Mouse (Mus musculus): ENCODE data around the gene Hsdl2. TPM values are rescaled to one million over a fixed set of nuclear protein-coding genes. Genes with fewer than 3 reads are reported as not detected.

Gene Hsdl2
- 21.0 and 27.8 TPM in 2 replicates for polyA plus RNA-seq (2012; rRNA removed)

- peak within 1 kb of the TSS; percentile 79 for H3K4me3 ChIP-seq (ENCODE audit: insufficient read depth, low read depth, low read length)
- H3K27me3 ChIP-seq (replicated peaks; ENCODE audit: control insufficient read depth, insufficient read depth, low read length), result no peaks in the 10 kb centered on the region
- H3K36me3 ChIP-seq (ENCODE audit: control insufficient read depth, insufficient read depth, low read length), result no peaks in the 10 kb centered on the region
- TF ChIP-seq POLR2A (IDR thresholded peaks at IDR 0.05; ENCODE audit: low read depth, low read length) (peak; percentile 64), CTCF (conservative IDR thresholded peaks at IDR 0.05; ENCODE audit: insufficient read depth, insufficient read length, low read depth, low read length) (no peak)
- under 1% methylated on average over 61 of the region's 61 CpGs for WGBS
- H3K4me1 ChIP-seq (ENCODE audit: control insufficient read depth, insufficient read depth, low read length), result peaks cover 14% of the 10 kb centered on the region; the same call in 1 of the 2 replicates
- peak within 1 kb of the TSS; percentile 84 for H3K27ac ChIP-seq (ENCODE audit: insufficient read depth, low read depth, low read length)
- peak; percentile 100 for DNase-seq
Measured at GRCm38 (mm10) chr4:59581314-59582185, at the start of gene Hsdl2. Gene Hsdl2, plus strand, starts transcription at chr4:59581563.

- H3K4me1 ChIP-seq (ENCODE audit: control insufficient read depth, insufficient read depth, low read length), result peaks cover 8% of the 10 kb centered on the region; the same call in 1 of the 2 replicates
- H3K36me3 ChIP-seq (ENCODE audit: control insufficient read depth, insufficient read depth, low read length), result no peaks in the 10 kb centered on the region
- no peak overlapping the region for H3K27ac ChIP-seq (ENCODE audit: insufficient read depth, low read depth, low read length)
- no peaks in the 10 kb centered on the region for H3K27me3 ChIP-seq (replicated peaks; ENCODE audit: control insufficient read depth, insufficient read depth, low read length)
- TF ChIP-seq CTCF (conservative IDR thresholded peaks at IDR 0.05; ENCODE audit: insufficient read depth, insufficient read length, low read depth, low read length) (no peak), POLR2A (IDR thresholded peaks at IDR 0.05; ENCODE audit: low read depth, low read length) (no peak)
- no peak overlapping the region for H3K4me3 ChIP-seq (ENCODE audit: insufficient read depth, low read depth, low read length)
- WGBS, result 69% methylated on average over 2 of the region's 2 CpGs
- no peak for DNase-seq
Measured at GRCm38 (mm10) chr4:59533268-59533667, 48.1 kb upstream of the Hsdl2 start.

- Histone ChIP-seq H3K4me1 (ENCODE audit: control insufficient read depth, insufficient read depth, low read length) (peaks cover 6% of the 10 kb centered on the region; the same call in 1 of the 2 replicates), H3K27ac (ENCODE audit: insufficient read depth, low read depth, low read length) (no peak overlapping the region), H3K36me3 (ENCODE audit: control insufficient read depth, insufficient read depth, low read length) (no peaks in the 10 kb centered on the region), H3K4me3 (ENCODE audit: insufficient read depth, low read depth, low read length) (no peak overlapping the region), H3K27me3 (replicated peaks; ENCODE audit: control insufficient read depth, insufficient read depth, low read length) (no peaks in the 10 kb centered on the region; the same call in 1 of the 2 replicates)
- DNase-seq, result no peak
- no peak for TF ChIP-seq CTCF (conservative IDR thresholded peaks at IDR 0.05; ENCODE audit: insufficient read depth, insufficient read length, low read depth, low read length)
- no peak for TF ChIP-seq POLR2A (IDR thresholded peaks at IDR 0.05; ENCODE audit: low read depth, low read length)
Measured at GRCm38 (mm10) chr4:59535624-59536023, 45.7 kb upstream of the Hsdl2 start.

DNA sequence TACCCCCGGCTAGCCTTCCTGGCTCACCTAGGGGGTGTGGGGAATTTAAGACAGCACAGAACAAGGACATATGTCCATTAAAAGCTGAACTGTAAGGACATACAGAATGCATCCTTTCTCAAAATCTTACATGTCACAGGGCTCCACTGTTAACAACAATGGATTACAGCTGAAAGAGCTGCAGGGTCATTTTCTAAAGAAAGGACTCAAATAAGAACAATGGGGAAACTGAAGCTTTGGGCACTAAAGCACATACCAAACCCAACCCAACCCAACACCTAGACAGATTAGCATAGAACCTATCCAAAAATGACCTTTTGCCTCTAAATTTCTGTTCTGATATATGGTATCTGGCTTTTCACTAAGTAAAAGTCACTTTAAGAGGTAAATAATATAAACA is 45.1 kb upstream of the Hsdl2 start:
- Histone ChIP-seq H3K27ac (ENCODE audit: insufficient read depth, low read depth, low read length) (no peak overlapping the region), H3K4me3 (ENCODE audit: insufficient read depth, low read depth, low read length) (no peak overlapping the region), H3K4me1 (ENCODE audit: control insufficient read depth, insufficient read depth, low read length) (peaks cover 5% of the 10 kb centered on the region; the same call in 1 of the 2 replicates), H3K27me3 (replicated peaks; ENCODE audit: control insufficient read depth, insufficient read depth, low read length) (no peaks in the 10 kb centered on the region; the same call in 1 of the 2 replicates), H3K36me3 (ENCODE audit: control insufficient read depth, insufficient read depth, low read length) (no peaks in the 10 kb centered on the region)
- 86% methylated on average over 1 of the region's 1 CpGs for WGBS
- no peak for DNase-seq
- no peak for TF ChIP-seq POLR2A (IDR thresholded peaks at IDR 0.05; ENCODE audit: low read depth, low read length)
- no peak for TF ChIP-seq CTCF (conservative IDR thresholded peaks at IDR 0.05; ENCODE audit: insufficient read depth, insufficient read length, low read depth, low read length)

DNA sequence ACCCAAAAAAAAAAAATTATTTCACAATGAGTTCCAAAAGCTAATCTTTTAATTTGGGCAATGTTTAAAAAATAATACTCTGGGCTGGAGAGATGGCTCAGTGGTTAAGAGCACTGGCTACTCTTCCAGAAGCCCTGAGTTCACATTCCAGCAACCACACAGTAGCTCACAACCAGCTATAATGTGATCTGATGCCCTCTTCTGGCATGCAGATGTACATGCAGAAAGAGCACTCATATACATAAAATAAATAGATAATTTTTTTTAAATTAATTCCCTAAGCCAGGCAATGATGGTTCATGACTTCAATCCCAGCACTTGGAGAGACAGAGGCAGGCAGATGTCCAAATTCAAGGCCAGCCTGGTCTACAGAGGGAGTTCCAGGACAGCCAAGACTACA is 38.4 kb upstream of the Hsdl2 start:
- TF ChIP-seq CTCF (conservative IDR thresholded peaks at IDR 0.05; ENCODE audit: insufficient read depth, insufficient read length, low read depth, low read length) (no peak), POLR2A (IDR thresholded peaks at IDR 0.05; ENCODE audit: low read depth, low read length) (no peak)
- peaks cover 14% of the 10 kb centered on the region for H3K4me1 ChIP-seq (ENCODE audit: control insufficient read depth, insufficient read depth, low read length)
- no peaks in the 10 kb centered on the region for H3K36me3 ChIP-seq (ENCODE audit: control insufficient read depth, insufficient read depth, low read length)
- no peak overlapping the region for H3K27ac ChIP-seq (ENCODE audit: insufficient read depth, low read depth, low read length)
- DNase-seq, result no peak
- H3K4me3 ChIP-seq (ENCODE audit: insufficient read depth, low read depth, low read length), result no peak overlapping the region
- H3K27me3 ChIP-seq (replicated peaks; ENCODE audit: control insufficient read depth, insufficient read depth, low read length), result no peaks in the 10 kb centered on the region; the same call in 1 of the 2 replicates

GRCm38 (mm10) chr4:59544654-59545053 is 36.7 kb upstream of the Hsdl2 start:
- no peak overlapping the region for H3K27ac ChIP-seq (ENCODE audit: insufficient read depth, low read depth, low read length)
- no peaks in the 10 kb centered on the region for H3K27me3 ChIP-seq (replicated peaks; ENCODE audit: control insufficient read depth, insufficient read depth, low read length)
- peaks cover 14% of the 10 kb centered on the region for H3K4me1 ChIP-seq (ENCODE audit: control insufficient read depth, insufficient read depth, low read length)
- WGBS, result 50% methylated on average over 2 of the region's 2 CpGs
- TF ChIP-seq CTCF (conservative IDR thresholded peaks at IDR 0.05; ENCODE audit: insufficient read depth, insufficient read length, low read depth, low read length) (no peak), POLR2A (IDR thresholded peaks at IDR 0.05; ENCODE audit: low read depth, low read length) (no peak)
- no peak for DNase-seq
- H3K4me3 ChIP-seq (ENCODE audit: insufficient read depth, low read depth, low read length), result no peak overlapping the region
- H3K36me3 ChIP-seq (ENCODE audit: control insufficient read depth, insufficient read depth, low read length), result no peaks in the 10 kb centered on the region

- 12% methylated on average over 7 of the region's 7 CpGs for WGBS
- Histone ChIP-seq H3K4me1 (ENCODE audit: control insufficient read depth, insufficient read depth, low read length) (peaks cover 14% of the 10 kb centered on the region), H3K36me3 (ENCODE audit: control insufficient read depth, insufficient read depth, low read length) (no peaks in the 10 kb centered on the region), H3K4me3 (ENCODE audit: insufficient read depth, low read depth, low read length) (no peak overlapping the region), H3K27ac (ENCODE audit: insufficient read depth, low read depth, low read length) (peak overlapping the region; percentile 41; the same call in 1 of the 2 replicates), H3K27me3 (replicated peaks; ENCODE audit: control insufficient read depth, insufficient read depth, low read length) (no peaks in the 10 kb centered on the region)
- TF ChIP-seq POLR2A (IDR thresholded peaks at IDR 0.05; ENCODE audit: low read depth, low read length) (no peak), CTCF (conservative IDR thresholded peaks at IDR 0.05; ENCODE audit: insufficient read depth, insufficient read length, low read depth, low read length) (no peak)
- DNase-seq, result peak; percentile 49
Measured at GRCm38 (mm10) chr4:59546285-59547071, 34.9 kb upstream of the Hsdl2 start.

All from kidney, adult 2 months (tissue).